Mouse (Mus musculus) hematopoietic stem cell, adult 5-6 weeks (primary cell): Measurements from ENCODE around the gene Dhrs9. TPM values are rescaled to one million over a fixed set of nuclear protein-coding genes. Genes with fewer than 3 reads are reported as not detected.
"Not testable (repeated sequence)": the region's sequence is repeated elsewhere in the genome, so short reads cannot be mapped to it uniquely, and the experiment has no call there.

Experiments used
- ATAC-seq, 2 experiments: fragments of 125-278 bp in 1 of 2; replicated peaks in 1 of 2; 2 replicates each; pipeline ENCODE4 v1.8.0; 2016 to 2017; ENCODE audit warnings: inconsistent platforms in 2 of 2, mild to moderate bottlenecking in 2 of 2, moderate number of reproducible peaks in 2 of 2, low read depth in 1 of 2, moderate TSS enrichment in 1 of 2; ENCODE audit not compliant: low FRiP score in 2 of 2, poor library complexity in 2 of 2, severe bottlenecking in 2 of 2, insufficient read depth in 1 of 2, low TSS enrichment in 1 of 2
- total RNA-seq: library from RNA; stranded (forward); fragments of 172-1452, 232-1000 nt; gene quantifications from 2 replicates; pipeline ENCODE4 v1.2.3, GENCODE M21; 2017

Gene Dhrs9
- total RNA-seq, result 1.4 and 2.3 TPM in 2 replicates

GRCm38 (mm10) chr2:69380281-69380680 is at the start of gene Dhrs9:
Dhrs9 (plus strand) TSS chr2:69380445.
- peak; percentile 95 to 97 for ATAC-seq

- ATAC-seq, result not testable (repeated sequence)
Measured at GRCm38 (mm10) chr2:69331523-69331922, 48.7 kb upstream of the Dhrs9 start.

DNA sequence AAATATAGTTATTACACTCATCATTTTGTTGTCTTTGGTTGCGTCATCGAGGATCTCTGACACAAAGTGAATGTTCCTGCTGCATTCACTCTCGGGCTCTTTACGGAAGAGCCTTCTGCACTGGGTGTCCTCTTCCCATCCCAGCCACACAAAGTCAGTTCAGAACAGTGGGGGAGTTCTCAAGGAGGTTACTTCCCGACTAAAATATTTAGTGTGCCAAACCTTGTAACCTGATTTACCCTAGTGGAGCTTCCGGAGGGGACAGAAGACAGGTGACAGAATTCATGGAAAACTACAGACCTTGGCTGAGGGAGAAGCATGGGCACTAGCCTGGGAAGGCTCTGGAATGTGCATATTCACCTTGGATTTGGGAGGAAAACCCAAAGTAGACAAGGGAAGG is 38.7 kb upstream of the Dhrs9 start:
- ATAC-seq, result no peak

DNA sequence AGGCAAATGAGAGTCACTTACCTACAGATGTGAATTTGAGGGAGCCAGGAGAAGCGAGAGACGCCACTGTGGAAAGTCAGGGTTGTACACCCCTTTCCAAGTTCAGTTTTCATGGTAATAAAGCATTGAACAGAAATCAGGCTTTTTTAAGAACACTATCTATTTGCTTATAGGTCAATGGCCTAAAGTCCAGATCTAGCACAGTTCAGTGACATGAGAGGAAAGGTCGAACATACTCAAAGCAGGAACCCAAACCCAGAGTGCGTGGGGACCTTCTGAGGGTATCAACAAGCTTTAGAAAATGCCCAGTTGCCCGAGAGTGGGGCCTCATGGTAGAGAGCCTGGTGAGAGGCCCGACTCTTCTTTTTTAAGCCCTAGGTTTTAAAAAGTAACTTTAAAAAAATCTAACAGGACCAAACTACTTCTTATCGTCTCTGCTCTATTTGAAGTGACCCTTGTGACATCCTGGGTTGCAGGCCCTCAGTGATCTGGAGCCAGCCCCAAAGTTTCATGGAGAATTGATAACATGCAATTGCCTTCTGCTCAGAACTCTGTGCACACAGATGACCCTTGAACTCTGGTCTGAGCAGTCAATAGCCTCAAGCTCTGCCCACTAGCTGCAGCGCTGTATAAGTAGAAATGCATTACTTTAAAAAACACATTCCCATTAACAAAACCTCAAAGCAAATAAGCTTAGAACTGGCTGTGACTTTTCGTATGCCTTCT is 37.6 kb upstream of the Dhrs9 start, which contains the start of gene Abcb11:
TSS of gene Abcb11 (minus strand) at position 121 of the 726 bp plus-strand sequence.
- ATAC-seq, result no peak

- ATAC-seq, result peak; percentile 100
Measured at GRCm38 (mm10) chr2:69355402-69355801, 24.8 kb upstream of the Dhrs9 start.

GRCm38 (mm10) chr2:69364831-69365230 is 15.4 kb upstream of the Dhrs9 start:
- no peak for ATAC-seq

- ATAC-seq, result no peak
Measured at GRCm38 (mm10) chr2:69365275-69365674, 15.0 kb upstream of the Dhrs9 start.

GRCm38 (mm10) chr2:69376780-69377179 is 3.5 kb upstream of the Dhrs9 start:
- no peak for ATAC-seq

DNA sequence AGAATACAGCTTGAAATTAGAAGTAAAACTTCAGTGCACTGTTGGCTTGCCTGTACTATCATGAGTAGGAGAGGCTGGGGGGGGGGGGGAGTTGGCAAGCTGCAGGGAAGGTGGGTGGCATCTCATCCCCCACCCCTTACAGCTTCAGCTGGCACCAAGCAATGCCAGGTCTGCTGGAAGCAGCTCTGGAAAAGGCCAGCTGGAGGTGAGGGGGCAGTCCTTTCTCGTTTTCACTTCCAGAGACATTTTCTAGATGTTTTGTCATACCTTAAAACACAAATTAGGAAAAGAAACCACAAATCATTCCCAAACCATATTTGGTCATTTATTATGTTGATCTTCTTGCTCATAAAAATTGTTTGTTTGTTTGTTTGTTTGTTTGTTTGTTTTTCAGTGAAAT is 444 bp upstream of the Dhrs9 start:
- ATAC-seq, result no peak

DNA sequence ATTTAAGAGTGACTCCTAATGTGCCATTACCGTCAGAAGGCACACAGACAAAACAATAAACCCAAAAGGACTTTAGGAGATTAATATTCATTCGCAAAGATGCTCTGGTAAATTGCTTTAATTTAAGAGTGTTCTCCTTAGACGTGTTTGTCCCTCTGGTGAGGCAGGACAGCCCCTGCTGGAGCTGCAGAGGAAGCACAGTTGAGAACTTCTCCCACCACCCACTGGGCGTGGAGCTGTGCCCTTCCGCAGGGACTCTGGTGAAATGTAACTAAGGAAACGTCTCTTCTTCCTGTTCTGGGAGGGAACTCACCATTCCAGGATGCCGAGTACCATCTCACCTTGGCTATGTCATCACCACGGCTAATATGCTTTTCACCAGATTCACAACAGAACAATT is 1.5 kb downstream of the Dhrs9 start:
- ATAC-seq, result peak; percentile 63 to 69

DNA sequence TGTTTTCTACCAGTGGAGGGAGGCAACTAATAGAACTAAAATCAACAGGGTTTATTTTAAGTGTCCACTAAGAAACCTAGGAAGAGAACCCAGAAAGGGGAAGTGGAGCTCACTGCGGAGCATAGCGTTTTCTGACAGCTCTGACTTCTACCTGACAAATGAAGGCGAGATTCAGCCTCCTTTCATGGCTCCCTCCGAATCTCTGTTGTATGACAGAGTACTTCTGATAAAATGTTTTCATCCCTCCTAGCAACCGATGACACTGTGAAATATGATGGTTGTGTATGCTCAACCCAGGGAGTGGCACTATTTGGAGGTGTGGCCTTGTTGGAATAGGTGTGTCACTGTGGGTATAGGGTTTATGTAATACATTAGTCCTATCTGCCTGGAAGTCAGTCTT is 2.6 kb downstream of the Dhrs9 start:
- ATAC-seq, result peak; percentile 40 to 55; a peak in 3 of 4 replicates

DNA sequence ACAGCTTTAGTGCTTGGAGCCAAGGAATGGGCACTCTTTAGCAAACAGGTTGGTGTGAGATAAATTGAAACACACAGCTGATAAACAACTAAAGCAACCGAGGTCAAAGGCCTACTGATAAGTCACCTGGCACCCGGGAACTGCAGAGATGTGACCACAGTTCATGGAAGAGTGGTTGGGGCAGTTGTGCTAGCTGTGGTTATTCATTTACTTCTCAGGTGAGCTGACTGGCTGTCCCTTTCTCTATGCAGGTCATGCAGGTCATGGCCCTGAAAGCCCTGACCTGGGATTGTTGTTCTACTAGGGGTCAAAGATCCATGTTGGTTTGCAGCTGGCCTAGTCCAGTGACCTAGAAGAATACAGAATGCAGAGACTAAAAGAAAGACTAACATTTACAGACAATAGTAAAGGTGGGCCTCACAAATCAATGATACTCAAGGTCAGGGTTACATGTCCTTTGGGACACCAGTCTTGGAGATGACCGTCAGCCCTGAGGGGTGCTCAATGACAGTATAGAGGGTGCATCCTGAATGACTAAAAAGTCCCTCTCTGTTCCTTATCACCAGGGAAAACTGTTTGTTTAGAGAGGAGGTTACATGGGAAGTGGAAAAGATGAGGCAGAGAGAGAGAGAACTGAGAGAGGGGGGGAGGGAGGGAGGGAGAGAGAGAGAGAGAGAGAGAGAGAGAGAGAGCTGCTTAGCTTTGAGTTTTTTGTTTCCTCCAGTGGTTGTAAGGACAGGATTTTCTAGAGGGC is 6.0 kb downstream of the Dhrs9 start:
- no peak for ATAC-seq

DNA sequence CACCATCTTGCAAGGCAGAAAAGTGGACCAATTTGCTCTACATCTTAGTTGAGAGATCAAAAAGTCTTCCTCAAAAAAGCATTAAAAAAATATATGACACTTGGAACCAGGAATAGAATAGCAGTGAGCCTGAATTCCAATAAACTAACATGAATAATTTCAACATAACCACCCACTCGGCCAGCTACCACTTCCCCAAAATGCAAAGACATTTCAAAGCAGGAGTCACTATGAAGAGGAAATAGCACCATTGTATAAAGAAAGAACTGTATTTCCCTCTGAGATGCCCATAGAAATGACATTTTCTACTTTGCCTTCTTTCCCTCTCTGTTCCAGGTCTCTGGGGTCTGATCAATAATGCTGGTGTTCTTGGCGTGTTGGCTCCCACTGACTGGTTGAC is 13.7 kb downstream of the Dhrs9 start:
- peak; percentile 74 to 80; a peak in 3 of 4 replicates for ATAC-seq

DNA sequence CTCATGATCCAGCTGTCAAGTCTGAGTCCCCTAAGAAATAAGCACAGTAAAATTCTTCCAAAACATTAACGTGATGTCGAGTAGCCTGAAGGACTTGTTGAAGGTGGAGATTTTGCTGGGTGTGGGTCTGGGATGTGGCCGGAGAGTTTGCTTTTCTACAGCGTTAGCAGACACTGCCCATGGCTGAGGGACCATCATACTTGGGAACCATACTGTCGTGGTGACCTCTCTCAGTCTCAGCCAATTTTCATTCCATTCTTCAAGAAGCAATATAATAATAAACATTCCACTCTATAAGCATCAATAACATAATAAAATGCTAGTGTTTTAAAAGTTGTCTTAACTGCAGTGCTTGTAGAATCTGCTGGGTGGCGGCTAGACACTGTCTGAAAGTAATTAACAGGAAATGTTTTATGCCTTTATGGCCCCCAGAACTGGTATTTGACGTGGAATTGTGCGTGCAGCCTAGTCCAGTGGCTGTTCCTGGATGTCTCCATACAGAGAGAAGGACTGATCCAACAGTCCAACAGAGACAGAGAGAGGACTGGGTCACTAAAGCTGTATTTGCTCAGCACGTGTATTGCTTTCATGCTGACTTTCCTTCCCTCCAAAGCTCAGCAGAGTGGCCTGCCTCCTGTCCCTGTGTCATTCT is 15.5 kb downstream of the Dhrs9 start:
- ATAC-seq, result no peak

GRCm38 (mm10) chr2:69396760-69397435 is 16.7 kb downstream of the Dhrs9 start:
- no peak for ATAC-seq

GRCm38 (mm10) chr2:69400866-69401604 is 20.8 kb downstream of the Dhrs9 start:
- peak; percentile 43 to 53 for ATAC-seq

- no peak for ATAC-seq
Measured at GRCm38 (mm10) chr2:69401891-69402290, 21.6 kb downstream of the Dhrs9 start.
